Mouse (Mus musculus): ENCODE results near the gene Cadm1.
A peak's percentile ranks its signal among the peaks of the same experiment; 100 is the strongest.

Cadm1 gene

DNA sequence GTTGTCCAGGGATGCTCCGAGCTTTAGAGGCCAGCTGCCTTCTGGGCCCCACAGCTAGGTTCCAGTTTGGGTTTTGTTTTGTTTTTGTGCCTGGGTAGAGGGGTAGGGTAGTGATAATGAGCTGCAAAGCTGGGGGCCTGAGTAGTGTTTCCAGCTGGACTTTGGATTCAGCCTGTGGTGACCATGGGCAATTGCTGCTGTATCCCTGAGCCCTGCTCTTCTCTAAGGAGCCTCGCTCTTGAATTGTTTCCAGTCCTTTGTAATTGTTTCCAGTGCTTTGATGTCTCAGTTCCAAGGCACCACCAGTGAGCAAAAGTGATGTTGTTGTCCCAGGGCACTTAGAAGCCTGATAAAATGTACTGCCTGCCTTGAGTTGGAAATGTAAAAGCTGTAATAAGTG lies 331.8 kb downstream of the Cadm1 start:
- DNase-seq (ENCODE audit: low read depth, low spot score) = no peak

GRCm38 (mm10) chr9:47866001-47866400 lies 336.0 kb downstream of the Cadm1 start:
- DNase-seq (ENCODE audit: low read depth, low spot score) = no peak

DNA sequence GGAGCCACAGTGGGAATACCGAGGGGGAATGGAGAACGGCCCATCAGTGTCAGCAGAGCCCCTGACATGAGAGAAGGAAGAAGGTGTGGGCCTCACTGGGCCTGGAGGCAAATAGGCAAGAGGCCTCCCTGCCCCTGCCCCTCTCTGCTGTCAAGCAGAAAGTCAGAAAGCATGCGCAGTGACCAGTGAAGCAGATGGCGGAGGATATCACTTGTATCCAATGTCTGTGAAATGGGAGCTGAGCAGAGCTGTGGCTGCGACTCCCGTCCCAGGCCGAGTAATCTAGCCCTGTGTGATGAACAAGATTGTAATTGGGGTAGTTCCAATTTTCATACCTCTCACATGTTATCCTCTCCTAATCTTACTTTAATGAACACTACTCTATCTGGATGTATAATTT lies 337.5 kb downstream of the Cadm1 start:
- DNase-seq (ENCODE audit: low read depth, low spot score) = no peak

- DNase-seq (ENCODE audit: low read depth, low spot score) = no peak
Measured at GRCm38 (mm10) chr9:47869661-47870060, 339.7 kb downstream of the Cadm1 start.

DNA sequence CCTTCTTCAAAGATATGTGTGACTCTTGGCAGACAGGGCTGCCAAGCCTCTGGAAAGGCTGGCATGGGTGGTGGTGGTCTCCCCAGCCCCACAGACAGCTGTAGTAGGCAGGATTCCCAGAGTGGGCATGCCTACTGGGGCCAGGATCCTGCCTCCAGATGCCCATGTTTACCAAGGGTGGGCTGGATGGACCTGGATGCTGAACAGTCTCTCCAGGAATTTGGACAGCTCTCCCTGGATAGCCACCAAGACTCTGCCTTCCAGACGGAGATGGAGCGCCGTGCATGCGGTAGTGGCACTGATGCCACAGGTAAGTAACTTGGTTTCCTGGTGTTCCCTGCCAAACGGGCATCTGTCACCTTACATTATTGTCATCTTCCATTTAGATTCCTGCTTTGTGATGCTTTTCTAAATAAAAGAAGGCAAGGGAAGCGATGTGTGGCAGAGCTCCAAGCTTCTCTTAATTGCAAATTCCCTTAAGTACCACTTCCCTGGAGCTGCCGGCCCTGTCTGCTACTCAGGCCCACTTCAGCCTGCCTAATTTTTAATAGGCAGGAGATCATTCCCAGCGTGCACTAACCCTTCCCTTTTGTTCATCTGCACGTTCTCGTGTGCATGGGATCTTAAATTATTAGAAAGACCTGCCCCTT lies 346.7 kb downstream of the Cadm1 start:
- DNase-seq (ENCODE audit: low read depth, low spot score) = no peak

GRCm38 (mm10) chr9:47880171-47880570 lies 350.2 kb downstream of the Cadm1 start:
- DNase-seq (ENCODE audit: low read depth, low spot score) = no peak

DNA sequence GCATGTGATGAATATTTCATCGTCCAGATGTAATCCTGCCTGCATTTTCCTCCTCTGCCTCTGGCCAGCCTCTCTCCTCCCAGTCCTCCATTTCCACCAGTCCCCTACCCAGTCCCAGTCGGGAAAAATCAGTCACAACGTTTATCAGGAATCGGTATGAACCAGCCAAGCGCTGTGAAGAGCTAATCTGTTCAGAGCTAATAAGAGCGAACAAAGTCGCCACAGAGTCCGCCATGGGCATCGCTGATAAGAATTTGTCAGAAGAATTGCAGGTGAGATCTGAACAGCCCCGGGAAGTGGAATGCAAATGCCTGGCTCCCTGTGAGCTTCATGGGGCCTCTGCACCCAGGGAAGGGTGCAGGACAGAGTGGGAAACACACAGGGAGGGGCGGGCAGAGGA lies 352.4 kb downstream of the Cadm1 start:
- no peak for DNase-seq (ENCODE audit: low read depth, low spot score)

DNA sequence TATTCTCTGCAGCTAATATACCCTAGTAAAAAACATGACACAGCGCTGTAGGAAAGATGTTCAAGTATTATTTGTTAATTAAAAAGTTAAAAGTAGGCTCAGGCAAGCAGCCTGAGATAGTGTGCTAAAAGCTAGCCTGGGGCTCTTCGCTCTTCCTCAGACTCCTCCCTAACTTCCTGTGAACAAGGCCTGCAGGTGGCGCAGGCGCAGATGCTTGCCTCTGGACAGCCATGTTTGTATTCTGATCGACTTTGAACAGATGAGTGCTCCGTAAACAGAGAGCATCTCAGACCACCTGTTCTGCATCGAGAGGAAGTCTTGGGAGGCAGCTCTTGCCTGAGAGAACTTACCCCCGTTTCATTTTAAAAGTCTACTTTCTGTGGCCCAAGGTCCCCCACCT lies 361.7 kb downstream of the Cadm1 start:
- peak; percentile 13 for DNase-seq (ENCODE audit: low read depth, low spot score)

GRCm38 (mm10) chr9:47892995-47893394 lies 363.0 kb downstream of the Cadm1 start:
- DNase-seq (ENCODE audit: low read depth, low spot score) = no peak

DNA sequence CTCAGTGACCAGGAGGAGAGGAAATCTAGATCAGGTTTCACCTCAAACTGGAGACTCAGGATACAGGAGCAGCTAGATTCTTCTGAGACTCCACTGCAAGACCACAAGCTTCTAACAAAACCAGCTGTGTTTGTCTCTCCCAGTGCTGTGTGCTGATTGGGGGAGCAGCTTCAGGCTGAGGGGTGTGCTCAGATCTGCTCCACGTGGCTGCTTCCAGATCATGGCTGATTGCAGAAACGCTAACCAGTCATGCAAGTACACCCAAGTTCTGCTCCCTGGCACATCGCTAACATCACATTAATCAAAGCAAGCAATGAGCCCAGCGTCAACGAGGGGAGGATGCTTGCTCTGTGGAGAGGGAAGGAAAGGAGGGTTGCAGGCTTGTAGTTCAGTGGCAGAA lies 364.1 kb downstream of the Cadm1 start:
- DNase-seq (ENCODE audit: low read depth, low spot score) = no peak

DNA sequence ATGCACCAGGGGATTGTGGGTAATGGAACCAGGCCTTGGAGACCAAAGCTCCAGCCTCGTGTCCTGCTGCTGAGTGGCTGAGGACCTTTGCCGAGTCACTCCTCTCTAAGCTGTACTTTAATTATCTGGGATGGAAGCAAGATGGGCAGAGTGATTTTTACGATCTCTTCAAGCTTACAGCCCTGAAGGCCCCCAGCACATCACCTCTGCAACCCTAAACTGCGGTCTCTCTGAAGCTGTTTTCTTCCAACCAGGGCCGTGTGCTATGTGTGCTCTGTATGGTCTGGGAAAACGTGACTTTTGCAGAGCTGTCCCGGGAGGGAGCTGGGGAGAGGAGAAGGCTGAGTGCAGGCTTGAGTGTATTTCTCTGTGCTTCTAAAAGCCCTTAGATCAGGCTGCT lies 364.7 kb downstream of the Cadm1 start:
- no peak for DNase-seq (ENCODE audit: low read depth, low spot score)

DNA sequence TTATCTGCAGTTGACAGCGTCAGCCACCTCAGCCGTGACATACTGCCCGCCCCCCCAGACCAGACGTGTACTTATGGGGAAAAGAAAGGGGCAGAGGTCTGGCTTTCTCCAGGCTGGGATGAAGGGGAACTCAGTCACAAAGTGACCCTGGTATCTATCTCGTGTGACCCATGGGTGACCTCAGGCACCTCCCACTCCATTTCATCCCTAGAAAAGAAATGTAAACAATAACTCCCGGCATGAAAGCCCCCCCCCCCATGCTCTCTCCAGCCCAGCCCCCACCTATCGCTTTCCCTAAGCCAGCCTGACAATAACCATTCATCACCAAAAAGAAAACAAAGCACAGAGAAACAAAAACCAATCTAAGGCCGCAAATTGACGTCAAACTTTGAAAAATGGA lies 365.1 kb downstream of the Cadm1 start:
- DNase-seq (ENCODE audit: low read depth, low spot score) = no peak

GRCm38 (mm10) chr9:47900734-47901133 lies 370.8 kb downstream of the Cadm1 start:
- DNase-seq (ENCODE audit: low read depth, low spot score) = no peak

DNA sequence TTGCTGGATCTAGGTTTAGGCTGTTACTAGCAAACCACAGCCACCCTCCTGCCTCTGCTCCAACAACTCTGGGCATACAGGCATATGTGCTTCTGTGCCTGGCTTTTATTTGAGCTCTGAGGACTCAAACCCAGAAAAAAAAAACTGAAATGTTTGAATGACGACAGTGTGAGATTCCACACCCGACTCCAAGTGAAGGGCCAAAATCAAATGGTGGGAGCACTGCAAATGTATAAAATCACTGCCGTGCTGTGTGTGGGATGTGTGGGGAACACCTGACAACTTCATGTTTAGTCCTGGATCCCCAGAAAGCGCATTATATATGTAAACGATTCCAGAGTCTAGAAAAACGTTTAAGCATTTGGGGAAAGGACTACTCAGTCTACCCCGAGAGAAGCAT lies 373.7 kb downstream of the Cadm1 start:
- DNase-seq (ENCODE audit: low read depth, low spot score) = no peak

- DNase-seq (ENCODE audit: low read depth, low spot score) = no peak
Measured at GRCm38 (mm10) chr9:47904339-47904922, 374.5 kb downstream of the Cadm1 start.

GRCm38 (mm10) chr9:47906521-47906920 lies 376.5 kb downstream of the Cadm1 start:
- no peak for DNase-seq (ENCODE audit: low read depth, low spot score)
